Mouse (Mus musculus) MEL (cell line): ENCODE data around the gene Tprg. TPM values are rescaled to one million over a fixed set of nuclear protein-coding genes. Genes with fewer than 3 reads are reported as not detected.

Experiments used
- DNase-seq: peaks from one replicate; pipeline ENCODE4 v3.0.0; 2011; ENCODE audit warnings: low read depth, low spot score
- H3K27ac ChIP-seq: 2 replicates; pipeline ENCODE4 v1.5.1; 2012; ENCODE audit warnings: low read depth, mild to moderate bottlenecking, control low read depth, low read length, moderate library complexity; ENCODE audit not compliant: control insufficient read depth
- H3K27me3 ChIP-seq, 2 experiments: fragments of 150-350 bp in 1 of 2; sonication (generic) in 1 of 2; 2 replicates each; pipeline ENCODE4 v1.6.1; 2012; ENCODE audit warnings: low read length in 2 of 2, mild to moderate bottlenecking in 2 of 2, improper control_type of control experiment in 1 of 2, moderate library complexity in 1 of 2; ENCODE audit not compliant: insufficient read depth in 2 of 2, control insufficient read depth in 1 of 2
- H3K36me3 ChIP-seq, 2 experiments: 2 replicates each; pipeline ENCODE4 v1.6.1; 2012 to 2014; ENCODE audit warnings: low read length in 2 of 2, improper control_type of control experiment in 1 of 2, inconsistent platforms in 1 of 2, mild to moderate bottlenecking in 1 of 2; ENCODE audit not compliant: insufficient read depth in 2 of 2, control insufficient read depth in 1 of 2
- H3K4me1 ChIP-seq, 2 experiments: fragments of 150-350 bp in 1 of 2; sonication (generic) in 1 of 2; 2 replicates each; pipeline ENCODE4 v1.6.1; 2012; ENCODE audit warnings: low read length in 2 of 2, improper control_type of control experiment in 1 of 2, mild to moderate bottlenecking in 1 of 2; ENCODE audit not compliant: insufficient read depth in 2 of 2, control insufficient read depth in 1 of 2
- H3K4me3 ChIP-seq, 2 experiments: fragments of 150-350 bp in 1 of 2; sonication (generic) in 1 of 2; 2 replicates each; pipeline ENCODE4 v1.5.1; 2012; ENCODE audit warnings: low read depth in 2 of 2, low read length in 2 of 2, mild to moderate bottlenecking in 2 of 2, moderate library complexity in 2 of 2, control low read depth in 1 of 2, improper control_type of control experiment in 1 of 2; ENCODE audit not compliant: control insufficient read depth in 1 of 2, insufficient read depth in 1 of 2
- H3K79me2 ChIP-seq: 2 replicates; pipeline ENCODE4 v1.6.1; 2012; ENCODE audit warnings: mild to moderate bottlenecking, low read length, moderate library complexity; ENCODE audit not compliant: control insufficient read depth, poor library complexity, insufficient read depth
- H3K9ac ChIP-seq: 2 replicates; pipeline ENCODE4 v1.6.1; 2012; ENCODE audit warnings: low read depth, mild to moderate bottlenecking, control low read depth, low read length, moderate library complexity; ENCODE audit not compliant: control insufficient read depth, poor library complexity, severe bottlenecking
- H3K9me3 ChIP-seq: fragments of 150-350 bp; sonication (generic); replicated peaks from 2 replicates; pipeline ENCODE4 v1.6.1; 2012; ENCODE audit warnings: mild to moderate bottlenecking, low read length, improper control_type of control experiment, moderate library complexity; ENCODE audit not compliant: insufficient read depth
- BHLHE40 ChIP-seq: IDR thresholded peaks from 2 replicates; pipeline ENCODE4 v1.6.1; 2012; ENCODE audit warnings: low read depth, mild to moderate bottlenecking, inconsistent platforms, low read length, improper control_type of control experiment, borderline replicate concordance
- CTCF ChIP-seq, 3 experiments: IDR thresholded peaks in 2 of 3; conservative IDR thresholded peaks in 1 of 3; 2 replicates each; pipeline ENCODE4 v1.5.1; 2011 to 2012; ENCODE audit warnings: low read length in 3 of 3, low read depth in 2 of 3, mild to moderate bottlenecking in 2 of 3, improper control_type of control experiment in 1 of 3, inconsistent platforms in 1 of 3, mixed read lengths in 1 of 3, moderate library complexity in 1 of 3; ENCODE audit not compliant: control insufficient read depth in 1 of 3, insufficient read depth in 1 of 3, poor library complexity in 1 of 3, severe bottlenecking in 1 of 3
- EP300 ChIP-seq, 2 experiments: IDR thresholded peaks; 2 replicates each; pipeline ENCODE4 v1.6.1; 2011; ENCODE audit warnings: improper control_type of control experiment in 2 of 2, low read length in 2 of 2, low read depth in 1 of 2, mild to moderate bottlenecking in 1 of 2
- HCFC1 ChIP-seq: IDR thresholded peaks from 2 replicates; pipeline ENCODE4 v1.6.1; 2012; ENCODE audit warnings: low read depth, mild to moderate bottlenecking, inconsistent platforms, low read length, improper control_type of control experiment, moderate library complexity
- KAT2A ChIP-seq: conservative IDR thresholded peaks from 2 replicates; pipeline ENCODE4 v1.6.1; 2012; ENCODE audit warnings: low read depth, low read length, improper control_type of control experiment, inconsistent platforms
- MAX ChIP-seq: IDR thresholded peaks from 2 replicates; pipeline ENCODE4 v1.6.1; 2011; ENCODE audit warnings: low read length, improper control_type of control experiment
- MEF2A ChIP-seq: IDR thresholded peaks from 2 replicates; pipeline ENCODE4 v1.6.1; 2014; ENCODE audit warnings: low read depth, mild to moderate bottlenecking, inconsistent platforms, low read length, improper control_type of control experiment; ENCODE audit not compliant: poor library complexity, insufficient replicate concordance, severe bottlenecking; ENCODE audit errors: extremely low read depth
- MYC ChIP-seq: IDR thresholded peaks from 2 replicates; pipeline ENCODE4 v1.6.1; 2011; ENCODE audit warnings: low read depth, mild to moderate bottlenecking, low read length, improper control_type of control experiment, moderate library complexity
- NRF1 ChIP-seq: IDR thresholded peaks from 2 replicates; pipeline ENCODE4 v1.6.1; 2014; ENCODE audit warnings: low read depth, mild to moderate bottlenecking, inconsistent platforms, low read length, improper control_type of control experiment, moderate library complexity; ENCODE audit not compliant: poor library complexity, insufficient read depth, severe bottlenecking
- POLR2A ChIP-seq, 2 experiments: IDR thresholded peaks; 2 replicates each; pipeline ENCODE4 v1.6.1; 2011 to 2012; ENCODE audit warnings: low read length in 2 of 2, mild to moderate bottlenecking in 2 of 2, control low read depth in 1 of 2, improper control_type of control experiment in 1 of 2, low read depth in 1 of 2, moderate library complexity in 1 of 2; ENCODE audit not compliant: control insufficient read depth in 1 of 2, insufficient read depth in 1 of 2, poor library complexity in 1 of 2
- SMC3 ChIP-seq: IDR thresholded peaks from 2 replicates; pipeline ENCODE4 v1.6.1; 2011; ENCODE audit warnings: low read depth, low read length, improper control_type of control experiment
- TAL1 ChIP-seq: IDR thresholded peaks from 2 replicates; pipeline ENCODE4 v1.6.1; 2012; ENCODE audit warnings: mild to moderate bottlenecking, inconsistent platforms, low read length, moderate library complexity, mixed read lengths
- UBTF ChIP-seq: IDR thresholded peaks from 2 replicates; pipeline ENCODE4 v1.6.1; 2012; ENCODE audit warnings: low read depth, mild to moderate bottlenecking, inconsistent platforms, low read length, improper control_type of control experiment, moderate library complexity, borderline replicate concordance; ENCODE audit not compliant: insufficient read depth
- ZC3H11A ChIP-seq: IDR thresholded peaks from 2 replicates; pipeline ENCODE4 v1.6.1; 2012; ENCODE audit warnings: low read depth, mild to moderate bottlenecking, inconsistent platforms, low read length, improper control_type of control experiment
- ZKSCAN1 ChIP-seq: IDR thresholded peaks from 2 replicates; pipeline ENCODE4 v1.6.1; 2012; ENCODE audit warnings: low read depth, mild to moderate bottlenecking, inconsistent platforms, low read length, improper control_type of control experiment, moderate library complexity
- polyA plus RNA-seq, 2 experiments: library from polyadenylated mRNA; stranded (reverse) in 1 of 2; unstranded in 1 of 2; fragments of >175 nt in 1 of 2; fragments of >200 nt in 1 of 2; gene quantifications; 2 replicates each; pipeline versions ENCODE4 v1.2.1 to v1.2.4; 2012; ENCODE audit warnings: low replicate concordance in 2 of 2, low read depth in 1 of 2; ENCODE audit not compliant: insufficient read length in 2 of 2, insufficient read depth in 1 of 2, missing spikeins in 1 of 2
- total RNA-seq: library from RNA; depleted of rRNA; stranded (reverse); fragments of 300-350 nt; gene quantifications from 2 replicates; pipeline ENCODE4 v1.2.3, GENCODE M21; 2012

Tprg gene
- total and polyA plus RNA-seq, 3 experiments, result not detected

DNA sequence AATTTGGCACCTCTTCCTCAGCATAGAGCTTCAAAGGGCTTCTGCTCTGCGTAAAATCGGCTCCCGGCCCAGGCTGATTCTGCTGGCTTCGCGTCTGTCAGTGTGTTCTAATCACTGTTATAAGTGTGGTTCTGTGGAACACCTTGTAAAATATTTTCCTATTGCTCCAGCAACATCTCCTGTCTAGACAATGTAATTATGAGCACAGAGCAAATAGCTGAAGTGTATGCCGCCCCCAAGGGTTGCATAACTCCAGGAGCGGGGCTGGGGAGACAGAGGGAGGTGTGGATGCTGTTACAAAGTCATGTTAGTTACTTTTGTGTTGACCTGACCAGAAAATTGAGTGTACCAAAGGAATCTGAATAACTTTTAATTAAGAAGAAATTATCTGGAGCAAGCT is 81.2 kb downstream of the Tprg start (continued):
- TF ChIP-seq MYC (no peak), ZKSCAN1 (no peak), KAT2A (no peak)
- TF ChIP-seq, all 39 proteins: peak for 0

DNA sequence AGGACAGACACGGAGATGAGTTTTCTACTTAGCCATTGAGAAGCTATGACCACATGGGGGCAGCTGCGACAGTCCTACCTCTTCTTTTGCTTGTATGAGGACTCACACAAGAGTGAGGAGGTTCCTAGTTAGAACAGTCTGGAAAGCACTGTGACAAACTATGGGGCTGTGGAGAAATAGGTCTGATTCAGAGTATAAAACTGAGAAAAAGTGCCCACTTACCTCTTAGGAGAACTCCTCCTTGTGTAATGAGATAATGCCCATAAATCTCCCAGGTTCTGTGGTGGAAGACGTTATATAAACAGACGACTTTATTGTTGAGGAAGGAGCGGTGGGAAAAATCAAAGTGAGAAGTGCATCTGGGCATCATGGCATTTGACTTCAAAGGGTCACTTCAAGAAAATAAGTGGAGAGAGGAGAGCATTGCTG is 83.4 kb downstream of the Tprg start:
- H3K4me1 ChIP-seq, result no peaks in the 10 kb centered on the region
- DNase-seq, result no peak
- no peak overlapping the region for H3K27ac ChIP-seq
- H3K4me3 ChIP-seq, result no peak overlapping the region
- H3K36me3 ChIP-seq, result no peaks in the 10 kb centered on the region
- no peaks in the 10 kb centered on the region for H3K27me3 ChIP-seq
- no peak for TF ChIP-seq ZC3H11A
- no peak for TF ChIP-seq EP300 (IDR thresholded peaks at IDR 0.05; ENCODE audit: low read depth in 1 of 2, low read length in 2 of 2)
- TF ChIP-seq MYC, result no peak
- no peak for TF ChIP-seq HCFC1
- no peak overlapping the region for H3K9ac ChIP-seq
- H3K79me2 ChIP-seq, result no peaks in the 10 kb centered on the region
- no peaks in the 10 kb centered on the region for H3K9me3 ChIP-seq

DNA sequence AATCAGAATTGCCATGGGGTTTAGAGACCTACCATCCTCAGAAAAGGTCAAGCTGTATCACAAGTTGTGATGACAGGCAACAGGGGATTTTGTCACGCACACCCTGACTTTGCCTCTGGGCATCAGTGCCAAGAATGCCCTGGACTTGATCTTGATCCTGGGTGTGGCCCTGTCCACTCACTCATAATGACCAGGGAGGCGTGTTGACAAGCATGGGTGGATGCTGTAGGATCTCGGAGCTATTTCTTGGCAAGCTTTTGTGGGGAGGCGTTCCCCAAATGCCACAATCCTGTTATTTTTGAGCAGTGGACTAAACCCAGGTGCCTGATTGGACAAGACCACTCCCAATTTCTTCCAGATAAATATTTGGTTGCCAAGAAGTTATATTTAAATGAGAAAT is 87.5 kb downstream of the Tprg start:
- no peaks in the 10 kb centered on the region for H3K4me1 ChIP-seq
- H3K4me3 ChIP-seq, result no peak overlapping the region
- no peak for TF ChIP-seq MEF2A
- no peak for TF ChIP-seq EP300 (IDR thresholded peaks at IDR 0.05; ENCODE audit: low read depth in 1 of 2, low read length in 2 of 2)
- no peak for TF ChIP-seq MAX
- TF ChIP-seq HCFC1, result no peak
- no peaks in the 10 kb centered on the region for H3K27me3 ChIP-seq
- no peaks in the 10 kb centered on the region for H3K79me2 ChIP-seq
- no peak overlapping the region for H3K27ac ChIP-seq
- DNase-seq, result no peak
- H3K9ac ChIP-seq, result no peak overlapping the region
- no peaks in the 10 kb centered on the region for H3K9me3 ChIP-seq
- no peaks in the 10 kb centered on the region for H3K36me3 ChIP-seq

DNA sequence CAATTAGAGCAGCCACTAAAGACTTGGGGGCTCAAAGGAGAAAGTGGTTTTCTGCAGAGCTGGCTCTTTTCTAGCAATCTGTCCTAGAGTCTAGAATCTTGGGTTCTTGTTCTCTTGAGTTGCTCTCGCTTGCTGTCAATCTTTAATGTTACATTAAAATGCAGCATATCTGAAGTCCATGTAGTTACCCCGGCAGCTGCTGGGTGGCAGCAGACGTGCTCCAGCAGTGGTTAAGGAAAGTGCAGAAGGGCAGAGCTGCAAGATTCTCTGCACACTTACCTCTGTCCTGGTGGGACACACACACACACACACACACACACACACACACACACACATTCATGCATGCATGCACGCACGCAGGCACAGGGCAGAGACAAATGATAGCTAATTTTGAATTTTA is 88.2 kb downstream of the Tprg start:
- DNase-seq, result no peak
- Histone ChIP-seq H3K4me3 (no peak overlapping the region), H3K27ac (no peak overlapping the region), H3K4me1 (no peaks in the 10 kb centered on the region), H3K79me2 (no peaks in the 10 kb centered on the region), H3K9ac (no peak overlapping the region), H3K27me3 (no peaks in the 10 kb centered on the region), H3K9me3 (no peaks in the 10 kb centered on the region), H3K36me3 (no peaks in the 10 kb centered on the region)
- TF ChIP-seq SMC3 (no peak), TAL1 (no peak), UBTF (no peak), NRF1 (no peak), POLR2A (IDR thresholded peaks at IDR 0.05; ENCODE audit: control insufficient read depth in 1 of 2, insufficient read depth in 1 of 2, low read depth in 1 of 2, low read length in 2 of 2, poor library complexity in 1 of 2) (no peak), CTCF (IDR thresholded peaks at IDR 0.05 in 2 of 3, conservative IDR thresholded peaks at IDR 0.05 in 1 of 3; ENCODE audit: control insufficient read depth in 1 of 3, insufficient read depth in 1 of 3, low read depth in 2 of 3, low read length in 3 of 3, poor library complexity in 1 of 3, severe bottlenecking in 1 of 3) (no peak), EP300 (IDR thresholded peaks at IDR 0.05; ENCODE audit: low read depth in 1 of 2, low read length in 2 of 2) (no peak), BHLHE40 (no peak), ZC3H11A (no peak), MEF2A (no peak)
